Mouse (Mus musculus) forebrain, postnatal 0 days (tissue): ENCODE results near the gene Uqcc2. TPM values are rescaled to one million over a fixed set of nuclear protein-coding genes. Genes with fewer than 3 reads are reported as not detected.

Experiments used
- ATAC-seq: fragments of 200-750 bp; cut with Nextera tagmentation; 2 replicates; pipeline ENCODE4 v1.8.0; 2017; ENCODE audit warnings: mild to moderate bottlenecking, moderate library complexity
- DNase-seq: peaks from one replicate; pipeline ENCODE4 v3.0.0-alpha.2; 2015
- H3K27ac ChIP-seq: fragments of 300-500 bp; sonication (generic); 2 replicates; pipeline ENCODE4 v1.5.1; 2014; ENCODE audit warnings: low read depth, mild to moderate bottlenecking, antibody characterized with exemption, low read length, moderate library complexity, mixed read lengths
- H3K27me3 ChIP-seq: fragments of 300-500 bp; sonication (generic); 2 replicates; pipeline ENCODE4 v1.6.1; 2014; ENCODE audit warnings: mild to moderate bottlenecking, low read length, mixed read lengths; ENCODE audit not compliant: insufficient read depth
- H3K36me3 ChIP-seq: fragments of 300-500 bp; sonication (generic); 2 replicates; pipeline ENCODE4 v1.6.1; 2014; ENCODE audit warnings: mild to moderate bottlenecking, moderate library complexity; ENCODE audit not compliant: insufficient read depth
- H3K4me1 ChIP-seq: fragments of 300-500 bp; sonication (generic); 2 replicates; pipeline ENCODE4 v1.6.1; 2014; ENCODE audit warnings: antibody characterized with exemption; ENCODE audit not compliant: insufficient read depth
- H3K4me2 ChIP-seq: fragments of 300-500 bp; sonication (generic); 2 replicates; pipeline ENCODE4 v1.6.1; 2014; ENCODE audit warnings: low read depth, mild to moderate bottlenecking, moderate library complexity
- H3K4me3 ChIP-seq: fragments of 300-500 bp; sonication (generic); 2 replicates; pipeline ENCODE4 v1.5.1; 2014; ENCODE audit warnings: low read depth, low read length, mixed read lengths
- H3K9ac ChIP-seq: fragments of 300-500 bp; sonication (generic); 2 replicates; pipeline ENCODE4 v1.6.1; 2014; ENCODE audit warnings: mild to moderate bottlenecking
- H3K9me3 ChIP-seq: fragments of 300-500 bp; sonication (generic); 2 replicates; pipeline ENCODE4 v1.6.1; 2016; ENCODE audit warnings: low read length
- CTCF ChIP-seq: sonication (generic); IDR thresholded peaks from 2 replicates; pipeline ENCODE4 v1.5.1; 2016; ENCODE audit warnings: antibody characterized with exemption, control low read depth, low read depth
- WGBS: fragments of 180-500 bp; shearing (Covaris S2); extraction: QIAGEN DNeasy Blood & Tissue Kit; methylation state at CpG from one replicate; pipeline ENCODE4 v1.1.7; 2014; 5-methylcytosine and 5-hydroxymethylcytosine counted together
- polyA plus RNA-seq: library from polyadenylated mRNA; unstranded; fragments of >200 nt; fragmentation: Nextera tagmentation; extraction: Ambion mirVana; gene quantifications from 2 replicates; pipeline ENCODE4 v1.2.1, GENCODE M21; 2015
- total RNA-seq: library from RNA; depleted of rRNA; stranded (reverse); fragments of >200 nt; gene quantifications from 2 replicates; pipeline ENCODE4 v1.2.3, GENCODE M21; 2014

Gene Uqcc2
- total and polyA plus RNA-seq, 2 experiments from 2014 or later = 214 to 388 TPM

GRCm38 (mm10) chr17:27167545-27167944, 33.8 kb upstream of the Uqcc2 start, which contains the start of gene Ip6k3:
Gene Ip6k3 (minus strand): TSS chr17:27167795.
- H3K4me1 ChIP-seq = no peaks in the 10 kb centered on the region
- no peak for ATAC-seq
- no peaks in the 10 kb centered on the region for H3K36me3 ChIP-seq
- H3K27ac ChIP-seq = no peak within 1 kb of the TSS
- no peaks in the 10 kb centered on the region for H3K9me3 ChIP-seq
- no peak within 1 kb of the TSS for H3K4me3 ChIP-seq
- no peak within 1 kb of the TSS for H3K9ac ChIP-seq
- no peak within 1 kb of the TSS for H3K4me2 ChIP-seq
- H3K27me3 ChIP-seq = no peaks in the 10 kb centered on the region
- no peak for TF ChIP-seq CTCF
- DNase-seq = no peak
- WGBS = 44% methylated on average over 4 of the region's 4 CpGs

GRCm38 (mm10) chr17:27166901-27167300, 33.2 kb upstream of the Uqcc2 start:
- no peak overlapping the region for H3K9ac ChIP-seq
- WGBS = 72% methylated on average over 6 of the region's 6 CpGs
- H3K36me3 ChIP-seq = no peaks in the 10 kb centered on the region
- H3K27me3 ChIP-seq = no peaks in the 10 kb centered on the region
- no peak overlapping the region for H3K27ac ChIP-seq
- no peaks in the 10 kb centered on the region for H3K4me1 ChIP-seq
- ATAC-seq (no peak), DNase-seq (no peak)
- no peak overlapping the region for H3K4me3 ChIP-seq
- no peak for TF ChIP-seq CTCF
- H3K9me3 ChIP-seq = no peaks in the 10 kb centered on the region
- no peak overlapping the region for H3K4me2 ChIP-seq

- peak; percentile 83 for TF ChIP-seq CTCF
- Histone ChIP-seq H3K36me3 (no peaks in the 10 kb centered on the region), H3K9me3 (no peaks in the 10 kb centered on the region), H3K9ac (no peak overlapping the region), H3K4me3 (no peak overlapping the region), H3K27ac (no peak overlapping the region), H3K4me1 (no peaks in the 10 kb centered on the region), H3K4me2 (no peak overlapping the region), H3K27me3 (no peaks in the 10 kb centered on the region)
- ATAC-seq (no peak; the same call in 1 of the 2 replicates), DNase-seq (peak; percentile 74)
- 65% methylated on average over 8 of the region's 8 CpGs for WGBS
Measured at GRCm38 (mm10) chr17:27165054-27165773, 31.5 kb upstream of the Uqcc2 start.

- no peaks in the 10 kb centered on the region for H3K27me3 ChIP-seq
- H3K4me2 ChIP-seq = no peak overlapping the region
- H3K4me1 ChIP-seq = no peaks in the 10 kb centered on the region
- no peaks in the 10 kb centered on the region for H3K9me3 ChIP-seq
- DNase-seq (no peak), ATAC-seq (no peak)
- no peak overlapping the region for H3K9ac ChIP-seq
- H3K36me3 ChIP-seq = no peaks in the 10 kb centered on the region
- no peak overlapping the region for H3K27ac ChIP-seq
- TF ChIP-seq CTCF = no peak
- WGBS = 77% methylated on average over 4 of the region's 4 CpGs
- H3K4me3 ChIP-seq = no peak overlapping the region
Measured at GRCm38 (mm10) chr17:27160905-27161304, 27.2 kb upstream of the Uqcc2 start.

- Histone ChIP-seq H3K4me1 (no peaks in the 10 kb centered on the region), H3K36me3 (no peaks in the 10 kb centered on the region), H3K9ac (no peak overlapping the region), H3K27ac (no peak overlapping the region), H3K4me3 (no peak overlapping the region), H3K27me3 (no peaks in the 10 kb centered on the region), H3K9me3 (no peaks in the 10 kb centered on the region), H3K4me2 (no peak overlapping the region)
- ATAC-seq (no peak), DNase-seq (no peak)
- no peak for TF ChIP-seq CTCF
- 77% methylated on average over 7 of the region's 7 CpGs for WGBS
Measured at GRCm38 (mm10) chr17:27159169-27159568, 25.5 kb upstream of the Uqcc2 start.

GRCm38 (mm10) chr17:27158439-27158838, 24.7 kb upstream of the Uqcc2 start:
- TF ChIP-seq CTCF = no peak
- Histone ChIP-seq H3K4me2 (no peak overlapping the region), H3K36me3 (no peaks in the 10 kb centered on the region), H3K4me3 (no peak overlapping the region), H3K9ac (no peak overlapping the region), H3K27ac (no peak overlapping the region), H3K4me1 (no peaks in the 10 kb centered on the region), H3K27me3 (no peaks in the 10 kb centered on the region), H3K9me3 (no peaks in the 10 kb centered on the region)
- WGBS = 84% methylated on average over 6 of the region's 6 CpGs
- no peak for ATAC-seq
- no peak for DNase-seq

GRCm38 (mm10) chr17:27155752-27156151, 22.0 kb upstream of the Uqcc2 start:
- H3K9me3 ChIP-seq = no peaks in the 10 kb centered on the region
- no peaks in the 10 kb centered on the region for H3K36me3 ChIP-seq
- DNase-seq (no peak), ATAC-seq (no peak)
- H3K4me1 ChIP-seq = no peaks in the 10 kb centered on the region
- no peak for TF ChIP-seq CTCF
- H3K9ac ChIP-seq = no peak overlapping the region
- no peak overlapping the region for H3K27ac ChIP-seq
- WGBS = 72% methylated on average over 8 of the region's 8 CpGs
- H3K27me3 ChIP-seq = no peaks in the 10 kb centered on the region
- no peak overlapping the region for H3K4me3 ChIP-seq
- H3K4me2 ChIP-seq = no peak overlapping the region
